Mouse (Mus musculus) ES-Bruce4 (cell line): Measurements from ENCODE around the gene Ghr. TPM values are rescaled to one million over a fixed set of nuclear protein-coding genes. Genes with fewer than 3 reads are reported as not detected.

Experiments used
- H3K27ac ChIP-seq: 2 replicates; pipeline ENCODE4 v1.5.1; 2012; ENCODE audit warnings: low read length, inconsistent platforms; ENCODE audit not compliant: insufficient read depth
- H3K27me3 ChIP-seq: 2 replicates; pipeline ENCODE4 v1.6.1; 2012; ENCODE audit warnings: mild to moderate bottlenecking, low read length, inconsistent platforms; ENCODE audit not compliant: control insufficient read depth, poor library complexity, insufficient read depth, severe bottlenecking
- H3K36me3 ChIP-seq: 2 replicates; pipeline ENCODE4 v1.6.1; 2012; ENCODE audit warnings: inconsistent platforms, mild to moderate bottlenecking, low read length, moderate library complexity; ENCODE audit not compliant: control insufficient read depth, poor library complexity, insufficient read depth, severe bottlenecking
- H3K4me1 ChIP-seq: one replicate; pipeline ENCODE4 v1.8.1; 2011; ENCODE audit warnings: low read length; ENCODE audit not compliant: control insufficient read depth, insufficient read depth
- H3K4me3 ChIP-seq: 2 replicates; pipeline ENCODE4 v1.5.1; 2011; ENCODE audit warnings: low read depth, mild to moderate bottlenecking, low read length
- H3K9ac ChIP-seq: 2 replicates; pipeline ENCODE4 v1.6.1; 2012; ENCODE audit warnings: low read depth, mild to moderate bottlenecking, inconsistent platforms; ENCODE audit not compliant: poor library complexity, severe bottlenecking
- H3K9me3 ChIP-seq: replicated peaks from 2 replicates; pipeline ENCODE4 v1.6.1; 2012; ENCODE audit warnings: mild to moderate bottlenecking, low read length, inconsistent platforms; ENCODE audit not compliant: control insufficient read depth, poor library complexity, insufficient read depth, severe bottlenecking
- CTCF ChIP-seq: IDR thresholded peaks from one replicate; pipeline ENCODE4 v1.8.1; 2011; ENCODE audit warnings: low read depth, low read length
- EP300 ChIP-seq: IDR thresholded peaks from 2 replicates; pipeline ENCODE4 v1.6.1; 2011; ENCODE audit warnings: low read depth, low read length; ENCODE audit not compliant: insufficient read depth
- POLR2A ChIP-seq: IDR thresholded peaks from one replicate; pipeline ENCODE4 v1.8.1; 2011; ENCODE audit warnings: low read length; ENCODE audit not compliant: insufficient read depth
- polyA plus RNA-seq: library from polyadenylated mRNA; stranded (reverse); fragments of >200 nt; gene quantifications from 2 replicates; pipeline ENCODE4 v1.2.4, GENCODE M21; 2011; ENCODE audit warnings: low read depth; ENCODE audit not compliant: missing spikeins, insufficient read depth, insufficient read length

Gene Ghr
- polyA plus RNA-seq, 1 experiment, result 40.5 TPM

DNA sequence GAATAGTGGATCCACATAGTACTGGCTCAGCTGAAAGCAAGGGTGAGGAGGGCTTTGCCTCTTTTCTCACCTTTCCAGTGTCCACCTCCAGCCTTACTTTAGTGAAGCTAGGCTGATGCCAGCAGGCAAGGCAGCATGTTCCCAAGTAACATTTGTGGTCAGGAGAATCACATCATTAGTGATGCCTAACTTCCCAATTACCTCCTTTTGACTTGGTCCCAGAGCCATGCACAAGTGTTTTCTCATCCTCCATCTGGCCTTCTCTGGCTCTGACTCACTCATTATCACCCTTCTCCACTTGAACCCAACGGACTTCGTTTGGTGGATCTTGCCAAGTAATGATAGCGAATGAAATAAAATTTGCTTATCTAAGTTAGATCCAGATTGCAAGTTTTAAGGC lies 148.8 kb downstream of the Ghr start:
- no peaks in the 10 kb centered on the region for H3K4me1 ChIP-seq

DNA sequence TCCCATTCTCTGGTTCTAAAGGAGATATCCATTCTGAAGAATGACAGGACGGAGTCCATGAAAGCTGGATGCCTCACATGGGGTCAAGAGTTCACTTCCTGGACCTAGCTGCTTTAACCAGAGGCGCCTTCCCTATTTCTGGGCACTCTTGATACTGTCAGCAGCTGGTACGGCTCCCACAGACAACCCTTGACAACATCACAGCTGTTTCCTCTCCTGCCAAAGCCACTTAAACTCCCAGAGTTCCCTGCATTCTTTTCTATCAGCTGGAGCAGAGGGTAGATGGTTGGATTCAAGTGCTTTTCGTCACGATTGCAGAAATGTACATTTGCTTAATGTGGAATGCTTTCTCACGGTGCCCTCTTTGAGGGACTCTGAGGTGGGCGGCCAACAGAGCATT lies 150.0 kb downstream of the Ghr start:
- Histone ChIP-seq H3K9me3 (no peaks in the 10 kb centered on the region), H3K9ac (no peak overlapping the region), H3K27ac (no peak overlapping the region), H3K36me3 (no peaks in the 10 kb centered on the region), H3K4me1 (no peaks in the 10 kb centered on the region), H3K27me3 (no peaks in the 10 kb centered on the region), H3K4me3 (no peak overlapping the region)
- TF ChIP-seq CTCF, result no peak
- no peak for TF ChIP-seq EP300
- no peak for TF ChIP-seq POLR2A

More for the DNA sequence above, 148.8 kb downstream of the Ghr start:
- TF ChIP-seq POLR2A (no peak), CTCF (no peak), EP300 (no peak)
- Histone ChIP-seq H3K9ac (no peak overlapping the region), H3K27ac (no peak overlapping the region), H3K9me3 (no peaks in the 10 kb centered on the region), H3K4me3 (no peak overlapping the region), H3K27me3 (no peaks in the 10 kb centered on the region), H3K36me3 (no peaks in the 10 kb centered on the region)

DNA sequence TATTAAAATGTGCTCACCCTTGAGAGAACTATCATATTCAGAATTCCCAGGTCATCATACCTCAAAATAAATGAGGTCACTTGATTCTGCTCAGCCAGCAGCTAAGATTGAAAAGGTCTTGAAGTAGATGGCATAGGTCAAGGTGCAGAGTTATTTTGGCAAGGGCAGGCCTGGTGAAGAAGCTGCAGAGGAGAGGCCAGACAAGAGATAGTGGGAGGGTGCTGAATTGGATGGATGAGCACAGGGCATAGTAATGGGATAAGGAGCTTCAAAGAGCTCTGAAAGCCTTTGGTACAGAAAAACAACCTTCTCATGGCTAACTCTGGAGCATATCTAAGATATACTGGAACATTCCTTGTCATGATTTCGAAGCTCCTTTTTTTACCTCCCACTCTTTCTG lies 150.5 kb downstream of the Ghr start:
- no peak overlapping the region for H3K27ac ChIP-seq
- no peaks in the 10 kb centered on the region for H3K36me3 ChIP-seq

DNA sequence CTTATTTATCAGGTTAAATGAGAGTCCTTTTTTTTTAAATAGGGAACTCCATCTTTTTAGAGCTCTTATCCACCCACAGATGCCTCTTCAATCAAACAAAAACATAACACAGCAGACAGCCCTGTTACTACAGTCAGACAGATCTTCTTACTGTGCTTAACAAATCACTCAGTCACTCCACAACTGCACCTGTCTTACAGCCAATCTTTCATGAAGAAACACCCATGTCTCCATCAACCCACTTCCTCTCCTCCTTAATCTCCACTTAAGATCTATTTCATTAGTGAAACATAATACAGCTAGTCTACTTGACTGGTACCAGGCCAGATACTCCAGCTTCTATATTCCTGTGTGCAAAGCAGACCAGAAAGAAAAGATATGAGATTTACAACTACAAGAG lies 153.9 kb downstream of the Ghr start:
- no peak overlapping the region for H3K4me3 ChIP-seq
- no peaks in the 10 kb centered on the region for H3K9me3 ChIP-seq
- no peak for TF ChIP-seq CTCF
- H3K27me3 ChIP-seq, result no peaks in the 10 kb centered on the region
- H3K36me3 ChIP-seq, result no peaks in the 10 kb centered on the region
- H3K27ac ChIP-seq, result no peak overlapping the region
- no peaks in the 10 kb centered on the region for H3K4me1 ChIP-seq
- no peak overlapping the region for H3K9ac ChIP-seq

More for the DNA sequence above, 150.5 kb downstream of the Ghr start:
- H3K9me3 ChIP-seq, result no peaks in the 10 kb centered on the region
- H3K27me3 ChIP-seq, result no peaks in the 10 kb centered on the region
- no peak overlapping the region for H3K9ac ChIP-seq
- no peak overlapping the region for H3K4me3 ChIP-seq
- H3K4me1 ChIP-seq, result no peaks in the 10 kb centered on the region
- TF ChIP-seq POLR2A, result no peak
- TF ChIP-seq CTCF, result no peak
- no peak for TF ChIP-seq EP300

DNA sequence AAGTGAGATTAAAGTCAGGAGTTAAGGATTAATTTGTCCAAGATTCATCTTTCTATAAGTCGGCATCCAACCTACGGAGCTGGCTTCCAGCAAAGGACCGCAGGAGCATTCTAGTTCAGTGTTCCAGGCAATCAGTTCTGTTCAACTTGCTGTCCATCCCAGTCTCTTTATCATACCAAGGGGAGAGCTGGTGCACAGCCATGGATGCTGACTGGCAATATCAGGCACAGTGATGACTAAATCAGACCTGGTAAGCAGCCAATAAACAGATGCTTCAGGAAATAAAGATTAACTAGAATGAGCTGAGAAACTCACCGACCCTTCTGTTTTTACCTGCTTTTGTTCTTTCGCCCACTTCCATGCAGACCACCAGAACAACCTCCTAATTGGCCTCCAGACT lies 154.3 kb downstream of the Ghr start:
- TF ChIP-seq CTCF (no peak), EP300 (no peak), POLR2A (no peak)
- Histone ChIP-seq H3K9me3 (no peaks in the 10 kb centered on the region), H3K9ac (no peak overlapping the region), H3K4me1 (no peaks in the 10 kb centered on the region), H3K36me3 (no peaks in the 10 kb centered on the region), H3K27ac (no peak overlapping the region), H3K27me3 (no peaks in the 10 kb centered on the region), H3K4me3 (no peak overlapping the region)

DNA sequence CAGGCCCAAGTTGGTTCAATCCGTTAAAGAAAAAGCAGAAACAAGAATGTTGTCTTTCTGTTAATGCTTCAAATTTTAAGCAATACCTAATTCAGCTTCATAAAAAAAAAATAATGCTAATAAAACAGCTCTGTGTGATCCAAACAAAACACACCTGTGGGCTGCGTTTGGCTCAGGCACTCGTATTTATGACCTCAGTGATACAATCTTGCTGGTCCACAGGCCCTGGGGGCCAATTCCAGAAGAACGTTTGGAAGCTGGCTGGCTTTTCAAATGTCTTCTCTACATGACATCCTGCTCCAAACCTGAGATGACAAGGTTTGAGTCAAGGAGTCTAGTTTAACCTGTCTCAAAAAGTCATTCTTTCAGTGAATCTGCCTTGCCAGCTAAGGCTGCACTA lies 156.9 kb downstream of the Ghr start:
- Histone ChIP-seq H3K4me1 (no peaks in the 10 kb centered on the region), H3K9me3 (no peaks in the 10 kb centered on the region), H3K4me3 (no peak overlapping the region), H3K9ac (no peak overlapping the region), H3K36me3 (no peaks in the 10 kb centered on the region), H3K27ac (no peak overlapping the region), H3K27me3 (no peaks in the 10 kb centered on the region)
- TF ChIP-seq CTCF (no peak), EP300 (no peak), POLR2A (no peak)

DNA sequence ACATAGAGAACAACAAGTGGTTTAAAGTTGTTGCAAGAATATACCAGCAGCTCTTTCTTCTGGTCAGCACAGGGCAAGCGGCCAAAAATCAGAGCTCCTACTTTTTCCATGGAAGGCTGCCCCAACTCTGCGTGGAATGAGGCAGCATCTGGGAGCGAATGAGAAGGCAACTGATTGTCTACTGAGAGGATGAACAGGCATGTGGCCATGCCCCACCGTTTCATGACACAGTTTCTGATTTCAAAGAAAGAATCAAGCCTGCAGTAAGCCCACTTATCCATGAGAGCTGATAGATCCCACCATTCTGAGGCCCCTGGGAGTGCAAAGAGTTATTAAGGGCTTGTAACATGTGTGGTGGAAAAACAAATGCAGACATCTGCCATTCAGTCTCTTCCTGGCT lies 160.1 kb downstream of the Ghr start:
- Histone ChIP-seq H3K9ac (no peak overlapping the region), H3K9me3 (no peaks in the 10 kb centered on the region), H3K27me3 (no peaks in the 10 kb centered on the region), H3K27ac (no peak overlapping the region), H3K4me1 (no peaks in the 10 kb centered on the region), H3K4me3 (no peak overlapping the region), H3K36me3 (no peaks in the 10 kb centered on the region)
- TF ChIP-seq EP300, result no peak
- TF ChIP-seq CTCF, result no peak
- TF ChIP-seq POLR2A, result no peak
